ENCODE assay signal across 15 mouse cellular contexts in genomic region chr9:45241397-45241796, GRCm38 (mm10). TPM values are rescaled to one million over a fixed set of nuclear protein-coding genes. Genes with fewer than 3 reads are reported as not detected.
A peak's percentile ranks its signal among the peaks of the same experiment; 100 is the strongest.
DNase-seq lines count a peak whose midpoint lies in the region; ATAC-seq lines count a peak whose summit lies in the region.
"Had no signal": no experiment of that assay in that cellular context is flagged by ENCODE, and none has a peak within 500 bp of the region (broad histone marks: within the 10 kb centered on the region; RNA-seq: fewer than 3 reads in every experiment).

No protein-coding gene starts in this region.

- peak; percentile 21 for DNase-seq in lung, postnatal 14 days
- DNase-seq in lung, postnatal 10 days, result no peak
- peak; percentile 64 for DNase-seq in CD4-positive, CD25-positive, alpha-beta regulatory T cell, adult 2 months (ENCODE audit: low read depth, low spot score)
- no peak for DNase-seq in left cerebral cortex, adult 18-20 months (ENCODE audit: low spot score in 2 of 2)
- no peak for DNase-seq in kidney, adult 11 months
- no peak for DNase-seq in ovary, postnatal 36 days (ENCODE audit: low spot score)
- DNase-seq: cerebellum, postnatal 25 days; kidney, postnatal 36 days; layer of hippocampus, postnatal 36 days; midbrain, embryonic 14.5 days; right cerebral cortex, adult 18-20 months; thymus, adult 18-20 months had no signal

- ATAC-seq in hematopoietic stem cell, adult 5-6 weeks (replicated peaks in 1 of 2; ENCODE audit: insufficient read depth in 1 of 2, low FRiP score in 2 of 2, low TSS enrichment in 1 of 2, low read depth in 1 of 2, poor library complexity in 2 of 2, severe bottlenecking in 2 of 2), result peak; percentile 68 to 91
- ATAC-seq in neutrophil, adult 5-6 weeks (ENCODE audit: extremely low read depth, insufficient number of reproducible peaks, low FRiP score, poor library complexity, severe bottlenecking), result peak; percentile 14
- ATAC-seq: intestine, embryonic 16.5 days had no signal

RNA-seq across cellular contexts. Expression of gene Il10ra, which starts 27.6 kb away (rescaled TPM):
- 8.0 and 18.6 TPM in 2 replicates for total RNA-seq in hematopoietic stem cell, adult 5-6 weeks (2017)
- total RNA-seq in neutrophil, adult 5-6 weeks (2017), result 128 and 129 TPM in 2 replicates
- total RNA-seq in left cerebral cortex, adult 18-20 months (2021), result 1 to 10 TPM; 2.6 to 3.4 TPM

RNA-seq across cellular contexts. Expression of gene Tmprss4, which starts 37.5 kb away (rescaled TPM):
- total RNA-seq in hematopoietic stem cell, adult 5-6 weeks (2017), result 0.31 TPM in 1 of 2 replicates, not detected in the other
- 0.70 and 0.74 TPM in 2 replicates for total RNA-seq in neutrophil, adult 5-6 weeks (2017)
- under 1 TPM in 1 of 2 experiments, not detected in 1; 0.28 TPM for total RNA-seq in left cerebral cortex, adult 18-20 months (2021)
- total RNA-seq: layer of hippocampus, postnatal 36 days had no signal

RNA-seq across cellular contexts. Expression of gene BC049352, which starts 59.6 kb away (rescaled TPM):
- 1.3 and 3.6 TPM in 2 replicates for total RNA-seq in hematopoietic stem cell, adult 5-6 weeks (2017)
- 0.49 and 0.81 TPM in 2 replicates for total RNA-seq in neutrophil, adult 5-6 weeks (2017)
- total RNA-seq in left cerebral cortex, adult 18-20 months (2021), result 1 to 10 TPM in 1 of 2 experiments, under 1 TPM in 1; 0.84 to 1.3 TPM

Comparison
In these comparisons a context has a peak if more than half of its experiments do, and no peak if none do; other contexts are left out.
1. DNase-seq: peak in lung, postnatal 14 days (single experiment) and CD4-positive, CD25-positive, alpha-beta regulatory T cell, adult 2 months (single experiment); none in lung, postnatal 10 days (single experiment), left cerebral cortex, adult 18-20 months (0 of 2), kidney, adult 11 months (single experiment) and ovary, postnatal 36 days (single experiment).